Mouse (Mus musculus) heart, postnatal 0 days (tissue): ENCODE measurements around the gene Hipk4. TPM values are rescaled to one million over a fixed set of nuclear protein-coding genes. Genes with fewer than 3 reads are reported as not detected.

Experiments used
- ATAC-seq: fragments of 200-750 bp; cut with Nextera tagmentation; 2 replicates; pipeline ENCODE4 v1.8.0; 2017; ENCODE audit warnings: low read depth, moderate number of reproducible peaks, moderate library complexity; ENCODE audit not compliant: insufficient read depth
- DNase-seq: peaks from one replicate; pipeline ENCODE4 v3.0.0-alpha.2; 2016; ENCODE audit warnings: low spot score
- H3K27ac ChIP-seq: fragments of 300-500 bp; sonication (generic); 2 replicates; pipeline ENCODE4 v1.5.1; 2014; ENCODE audit warnings: low read depth, mild to moderate bottlenecking
- H3K27me3 ChIP-seq: fragments of 300-500 bp; sonication (generic); 2 replicates; pipeline ENCODE4 v1.6.1; 2014; ENCODE audit warnings: low read length, mixed read lengths; ENCODE audit not compliant: control insufficient read depth, insufficient read depth
- H3K36me3 ChIP-seq: fragments of 300-500 bp; sonication (generic); replicated peaks from 2 replicates; pipeline ENCODE4 v1.6.1; 2014; ENCODE audit warnings: low read length, mixed read lengths; ENCODE audit not compliant: control insufficient read depth, insufficient read depth
- H3K4me1 ChIP-seq: fragments of 300-500 bp; sonication (generic); 2 replicates; pipeline ENCODE4 v1.6.1; 2014; ENCODE audit warnings: antibody characterized with exemption; ENCODE audit not compliant: control insufficient read depth, insufficient read depth
- H3K4me2 ChIP-seq: fragments of 300-500 bp; sonication (generic); 2 replicates; pipeline ENCODE4 v1.6.1; 2014; ENCODE audit warnings: low read depth, mild to moderate bottlenecking, low read length, moderate library complexity
- H3K4me3 ChIP-seq: fragments of 300-500 bp; sonication (generic); 2 replicates; pipeline ENCODE4 v1.5.1; 2014; ENCODE audit warnings: low read depth, low read length
- H3K9ac ChIP-seq: fragments of 300-500 bp; sonication (generic); replicated peaks from 2 replicates; pipeline ENCODE4 v1.6.1; 2014; ENCODE audit warnings: low read depth, low read length, mixed read lengths
- H3K9me3 ChIP-seq: fragments of 300-500 bp; sonication (generic); replicated peaks from 2 replicates; pipeline ENCODE4 v1.6.1; 2016; ENCODE audit warnings: low read length; ENCODE audit not compliant: control insufficient read depth
- CTCF ChIP-seq: IDR thresholded peaks from 2 replicates; pipeline ENCODE4 v1.5.1; 2016; ENCODE audit warnings: antibody characterized with exemption, control low read depth, low read depth
- EP300 ChIP-seq: IDR thresholded peaks from 2 replicates; pipeline ENCODE4 v1.6.1; 2016; ENCODE audit warnings: antibody characterized with exemption, low read depth
- WGBS: fragments of 180-500 bp; shearing (Covaris S2); extraction: QIAGEN DNeasy Blood & Tissue Kit; methylation state at CpG from one replicate; pipeline ENCODE4 v1.1.7; 2014; 5-methylcytosine and 5-hydroxymethylcytosine counted together
- polyA plus RNA-seq: library from polyadenylated mRNA; unstranded; fragments of >200 nt; fragmentation: Nextera tagmentation; extraction: Ambion mirVana; gene quantifications from 2 replicates; pipeline ENCODE4 v1.2.1, GENCODE M21; 2015
- total RNA-seq: library from RNA; depleted of rRNA; stranded (reverse); fragments of >200 nt; gene quantifications from 2 replicates; pipeline ENCODE4 v1.2.3, GENCODE M21; 2014; ENCODE audit warnings: low replicate concordance

The Hipk4 gene
- total and polyA plus RNA-seq, 2 experiments from 2014 or later, result 0.18 to 0.23 TPM

DNA sequence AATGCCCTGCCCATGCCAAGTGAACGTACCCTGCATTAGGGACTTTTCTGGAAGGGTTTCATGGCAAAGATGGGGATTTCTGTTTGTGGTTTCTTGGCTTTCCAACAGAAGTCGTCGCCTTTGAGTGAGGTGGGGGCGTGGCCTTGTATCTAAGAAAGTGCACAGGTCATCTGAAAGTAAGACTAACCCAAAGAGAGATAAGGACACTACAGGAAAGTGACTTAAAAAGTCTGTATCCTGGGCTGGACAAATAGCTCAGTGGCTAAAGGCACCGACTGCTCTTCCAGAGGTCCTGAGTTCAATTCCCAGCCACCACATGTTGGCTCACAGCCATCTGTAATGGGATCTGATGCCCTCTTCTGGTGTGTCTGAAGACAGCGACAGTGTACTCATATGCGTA, 44.5 kb upstream of the Hipk4 start:
- Histone ChIP-seq H3K9ac (no peak overlapping the region), H3K4me1 (peaks cover 12% of the 10 kb centered on the region; the same call in 1 of the 2 replicates), H3K4me3 (no peak overlapping the region), H3K9me3 (no peaks in the 10 kb centered on the region), H3K4me2 (no peak overlapping the region), H3K36me3 (peaks cover 22% of the 10 kb centered on the region), H3K27me3 (no peaks in the 10 kb centered on the region), H3K27ac (no peak overlapping the region)
- DNase-seq (no peak), ATAC-seq (no peak)
- WGBS, result 72% methylated on average over 7 of the region's 7 CpGs
- TF ChIP-seq EP300 (no peak), CTCF (no peak)

- TF ChIP-seq EP300 (no peak), CTCF (no peak)
- Histone ChIP-seq H3K27me3 (no peaks in the 10 kb centered on the region), H3K27ac (no peak overlapping the region), H3K4me1 (peaks cover 12% of the 10 kb centered on the region; the same call in 1 of the 2 replicates), H3K9me3 (no peaks in the 10 kb centered on the region), H3K36me3 (peaks cover 22% of the 10 kb centered on the region), H3K4me3 (no peak overlapping the region), H3K9ac (no peak overlapping the region), H3K4me2 (no peak overlapping the region)
- DNase-seq, result no peak
- WGBS, result 92% methylated on average over 1 of the region's 1 CpGs
- ATAC-seq, result no peak
These were observed 43.3 kb upstream of the Hipk4 start for GRCm38 (mm10) chr7:27479750-27480149.

DNA sequence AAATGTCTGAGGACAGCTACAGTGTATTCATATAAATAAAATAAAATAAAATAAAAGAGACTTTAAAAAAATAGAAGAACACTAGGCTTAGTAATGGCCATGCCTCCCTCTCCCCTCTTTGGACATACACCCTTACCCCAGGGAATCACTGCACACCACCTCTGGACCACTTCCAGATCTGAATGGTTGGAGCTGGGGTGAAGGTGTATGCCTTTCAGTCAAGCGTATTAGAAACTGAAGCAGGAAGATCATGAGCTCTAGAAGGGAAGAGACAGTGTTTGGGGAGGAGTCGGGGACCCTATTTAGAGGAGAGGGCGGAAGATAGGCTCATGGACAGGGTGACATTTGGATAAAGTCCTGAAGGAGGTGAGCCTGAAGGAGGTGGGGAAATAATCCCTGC, 42.6 kb upstream of the Hipk4 start:
- Histone ChIP-seq H3K9ac (no peak overlapping the region), H3K27ac (peak overlapping the region; percentile 76), H3K9me3 (no peaks in the 10 kb centered on the region), H3K4me1 (peaks cover 6% of the 10 kb centered on the region; the same call in 1 of the 2 replicates), H3K4me3 (no peak overlapping the region), H3K36me3 (peaks cover 22% of the 10 kb centered on the region), H3K27me3 (no peaks in the 10 kb centered on the region), H3K4me2 (no peak overlapping the region)
- TF ChIP-seq EP300, result no peak
- no peak for TF ChIP-seq CTCF
- DNase-seq (no peak), ATAC-seq (no peak)
- 74% methylated on average over 3 of the region's 3 CpGs for WGBS

GRCm38 (mm10) chr7:27480927-27481626, 42.0 kb upstream of the Hipk4 start:
- WGBS, result 16% methylated on average over 11 of the region's 11 CpGs
- Histone ChIP-seq H3K4me3 (peak overlapping the region; percentile 38), H3K36me3 (peaks cover 22% of the 10 kb centered on the region), H3K9ac (peak overlapping the region; percentile 27), H3K9me3 (no peaks in the 10 kb centered on the region), H3K4me2 (peak overlapping the region; percentile 65), H3K27ac (peak overlapping the region; percentile 76), H3K4me1 (peaks cover 9% of the 10 kb centered on the region; the same call in 1 of the 2 replicates), H3K27me3 (no peaks in the 10 kb centered on the region)
- ATAC-seq, result no peak
- TF ChIP-seq EP300 (no peak), CTCF (no peak)
- DNase-seq, result no peak

GRCm38 (mm10) chr7:27481627-27481969, 41.5 kb upstream of the Hipk4 start:
- Histone ChIP-seq H3K27me3 (no peaks in the 10 kb centered on the region), H3K9me3 (no peaks in the 10 kb centered on the region), H3K9ac (peak overlapping the region; percentile 27), H3K27ac (peak overlapping the region; percentile 76), H3K4me2 (peak overlapping the region; percentile 65), H3K4me3 (peak overlapping the region; percentile 38), H3K36me3 (peaks cover 17% of the 10 kb centered on the region), H3K4me1 (peaks cover 8% of the 10 kb centered on the region; the same call in 1 of the 2 replicates)
- ATAC-seq, result peak; percentile 96
- WGBS, result 0% methylated on average over 7 of the region's 12 CpGs
- TF ChIP-seq CTCF (no peak), EP300 (0 out of 2 replicates have a peak, but pooled peaks have one; percentile 60)
- peak; percentile 91 for DNase-seq

- Histone ChIP-seq H3K36me3 (0 out of 2 replicates have a peak, but pooled peaks cover 3% of the 10 kb centered on the region), H3K27ac (no peak overlapping the region), H3K9ac (no peak overlapping the region), H3K4me2 (no peak overlapping the region), H3K4me3 (no peak overlapping the region), H3K9me3 (no peaks in the 10 kb centered on the region), H3K27me3 (no peaks in the 10 kb centered on the region), H3K4me1 (peaks cover 10% of the 10 kb centered on the region)
- ATAC-seq, result no peak
- DNase-seq, result no peak
- TF ChIP-seq EP300, result no peak
- no peak for TF ChIP-seq CTCF
- WGBS, result 85% methylated on average over 4 of the region's 4 CpGs
These were observed 39.2 kb upstream of the Hipk4 start for GRCm38 (mm10) chr7:27483860-27484259.
